Mouse (Mus musculus) frontal cortex, postnatal 14 days (tissue): ENCODE measurements around the gene Syt9.
"Not testable (repeated sequence)": the region's sequence is repeated elsewhere in the genome, so short reads cannot be mapped to it uniquely, and the experiment has no call there.

Source experiments
- DNase-seq, 2 experiments: peaks; one replicate each; pipeline ENCODE4 v3.0.0; 2022; ENCODE audit warnings: low spot score in 2 of 2

Syt9 gene

DNA sequence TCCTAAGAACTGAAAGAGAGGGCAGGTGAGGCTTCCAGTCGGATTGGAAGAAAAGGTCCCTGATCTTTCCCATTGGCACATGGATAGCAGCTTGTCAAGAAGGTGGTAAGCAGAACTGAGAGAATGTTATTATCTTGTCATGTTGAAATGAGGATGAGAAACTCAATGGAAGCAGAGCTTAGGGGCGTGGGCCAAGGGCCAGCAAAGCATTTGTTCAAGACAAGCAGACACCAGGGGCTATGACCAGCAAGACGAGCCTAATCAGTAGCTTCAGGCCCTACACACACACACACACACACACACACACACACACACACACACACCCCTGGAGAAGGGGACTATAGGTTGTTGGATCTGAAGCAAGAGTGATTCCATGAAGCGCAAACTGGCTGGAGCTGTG is 90.6 kb downstream of the Syt9 start:
- no peak for DNase-seq

DNA sequence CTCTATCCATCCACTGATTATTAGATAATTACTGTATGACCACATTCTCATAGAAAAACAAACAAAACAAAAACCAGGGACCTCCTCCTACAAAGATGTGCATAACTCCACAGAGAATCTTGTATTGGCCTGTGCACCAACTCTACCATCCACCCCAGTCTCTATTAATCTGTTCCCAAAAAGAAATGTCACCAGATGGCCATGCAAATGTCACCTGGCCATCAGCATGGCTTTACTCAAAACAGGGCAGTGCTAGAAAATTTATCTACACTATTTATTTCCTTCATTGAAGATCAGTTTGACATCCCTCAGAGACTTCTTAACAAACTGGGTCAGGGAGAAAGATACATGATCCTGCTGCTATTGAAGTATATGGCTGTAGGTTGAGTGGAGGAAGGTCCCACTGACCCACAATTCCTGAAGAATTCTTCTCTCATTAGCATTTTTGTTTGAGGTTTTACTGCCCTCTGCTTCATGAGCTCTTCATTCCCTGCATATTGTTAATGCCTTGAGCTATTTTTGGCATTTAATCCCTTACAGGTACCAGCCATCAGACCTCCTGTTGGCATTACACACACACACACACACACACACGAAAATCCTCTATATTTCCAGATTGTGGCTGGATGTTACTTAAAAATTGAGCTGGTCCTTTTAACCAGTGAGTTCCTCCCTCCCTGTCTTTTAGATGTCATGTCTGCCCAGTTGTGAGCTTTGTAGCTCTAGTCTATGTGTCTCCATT is 91.3 kb downstream of the Syt9 start:
- DNase-seq: no peak

DNA sequence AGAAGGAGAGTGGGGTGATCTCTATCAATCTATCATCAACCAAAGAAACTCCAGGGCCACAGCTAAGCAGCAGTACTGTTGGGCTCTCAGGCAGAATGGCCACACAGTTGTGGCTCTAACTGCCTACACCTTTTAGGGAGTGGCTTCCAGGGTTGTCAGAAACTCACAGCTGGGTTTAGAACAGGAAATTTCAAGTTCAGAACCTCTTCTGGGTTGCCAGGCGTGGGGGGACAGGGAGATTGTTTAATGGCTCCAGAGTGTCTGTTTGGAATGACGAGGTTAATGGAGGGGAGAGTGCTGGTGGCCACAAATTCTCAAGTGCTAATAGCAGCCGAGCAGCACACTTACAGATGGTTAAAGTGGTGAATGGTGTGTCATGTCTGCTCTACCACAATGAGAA is 92.4 kb downstream of the Syt9 start:
- DNase-seq: no peak

- DNase-seq: no peak
Observed at GRCm38 (mm10) chr7:107465081-107465480, 94.6 kb downstream of the Syt9 start.

DNA sequence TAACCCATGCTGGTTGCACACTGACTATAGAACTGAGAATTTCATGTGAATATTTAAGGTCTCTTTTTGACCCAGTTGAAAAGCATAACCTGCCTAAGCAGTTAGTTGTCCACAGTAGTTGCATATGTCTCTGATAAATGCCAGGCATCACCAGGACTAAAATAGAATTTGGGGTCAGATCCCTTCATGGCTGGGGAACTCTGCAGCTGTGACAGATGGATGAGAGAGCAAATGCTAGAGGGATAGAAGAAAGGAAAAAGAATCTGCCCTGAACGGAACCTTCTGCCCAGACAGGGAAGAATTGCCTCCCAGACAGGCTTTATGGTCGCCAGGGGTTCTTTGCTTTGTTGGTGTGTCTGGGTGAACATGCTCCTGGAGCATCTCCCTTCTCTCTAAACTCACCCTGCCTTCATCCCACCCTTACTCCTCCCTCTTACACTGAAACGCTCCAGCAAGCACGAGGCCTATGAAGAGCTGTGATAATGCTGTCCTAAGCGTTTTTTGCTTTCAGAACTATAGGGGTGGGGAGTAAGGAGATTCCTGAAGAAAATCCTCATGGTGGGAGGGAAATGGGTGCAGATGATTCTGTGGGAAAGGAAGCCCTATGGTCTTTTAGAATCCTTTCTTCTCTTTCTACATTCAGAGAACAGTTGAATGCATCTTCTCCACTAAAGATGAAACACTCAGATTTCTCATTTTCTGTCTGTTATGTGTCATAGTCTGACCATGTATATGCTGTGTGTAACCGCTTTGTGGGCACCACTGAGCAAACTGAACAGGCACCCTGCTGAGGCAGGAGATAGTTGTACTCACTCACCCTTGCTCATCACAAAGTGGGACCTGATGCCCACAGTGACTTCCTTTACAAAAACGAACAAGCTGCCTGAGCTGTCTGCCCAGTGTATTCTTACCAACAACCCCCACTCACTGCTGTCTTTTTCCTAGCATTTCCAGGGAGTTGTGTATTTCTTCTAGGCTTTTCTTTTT is 108.7 kb downstream of the Syt9 start:
- no peak for DNase-seq

DNA sequence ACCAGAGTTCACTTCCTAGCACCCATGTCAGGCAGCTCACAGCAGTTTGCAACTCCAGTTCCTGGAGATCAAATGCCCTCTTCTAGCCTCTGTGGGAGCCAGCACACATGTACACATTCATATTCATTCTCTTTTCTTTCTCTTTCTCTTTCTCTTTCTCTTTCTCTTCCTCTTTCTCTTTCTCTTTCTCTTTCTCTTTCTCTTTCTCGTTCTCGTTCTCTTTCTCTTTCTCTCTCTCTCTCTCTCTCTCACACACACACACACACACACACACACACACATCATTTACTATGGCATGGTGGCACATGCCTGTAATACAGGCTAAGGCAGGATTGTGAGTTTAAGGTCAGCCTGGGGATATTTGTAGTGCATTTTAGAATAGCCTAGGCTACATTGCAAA is 115.2 kb downstream of the Syt9 start:
- DNase-seq: not testable (repeated sequence)

GRCm38 (mm10) chr7:107495428-107495827 is 124.9 kb downstream of the Syt9 start:
- no peak for DNase-seq

GRCm38 (mm10) chr7:107496923-107497322 is 126.4 kb downstream of the Syt9 start:
- DNase-seq: no peak

- DNase-seq: no peak
Observed at GRCm38 (mm10) chr7:107500641-107501040, 130.1 kb downstream of the Syt9 start.

- DNase-seq: no peak
Observed at GRCm38 (mm10) chr7:107504761-107505712, 134.5 kb downstream of the Syt9 start.

- no peak for DNase-seq
Observed at GRCm38 (mm10) chr7:107507920-107508319, 137.4 kb downstream of the Syt9 start.

- DNase-seq: no peak
Observed at GRCm38 (mm10) chr7:107509740-107510139, 139.2 kb downstream of the Syt9 start.

DNA sequence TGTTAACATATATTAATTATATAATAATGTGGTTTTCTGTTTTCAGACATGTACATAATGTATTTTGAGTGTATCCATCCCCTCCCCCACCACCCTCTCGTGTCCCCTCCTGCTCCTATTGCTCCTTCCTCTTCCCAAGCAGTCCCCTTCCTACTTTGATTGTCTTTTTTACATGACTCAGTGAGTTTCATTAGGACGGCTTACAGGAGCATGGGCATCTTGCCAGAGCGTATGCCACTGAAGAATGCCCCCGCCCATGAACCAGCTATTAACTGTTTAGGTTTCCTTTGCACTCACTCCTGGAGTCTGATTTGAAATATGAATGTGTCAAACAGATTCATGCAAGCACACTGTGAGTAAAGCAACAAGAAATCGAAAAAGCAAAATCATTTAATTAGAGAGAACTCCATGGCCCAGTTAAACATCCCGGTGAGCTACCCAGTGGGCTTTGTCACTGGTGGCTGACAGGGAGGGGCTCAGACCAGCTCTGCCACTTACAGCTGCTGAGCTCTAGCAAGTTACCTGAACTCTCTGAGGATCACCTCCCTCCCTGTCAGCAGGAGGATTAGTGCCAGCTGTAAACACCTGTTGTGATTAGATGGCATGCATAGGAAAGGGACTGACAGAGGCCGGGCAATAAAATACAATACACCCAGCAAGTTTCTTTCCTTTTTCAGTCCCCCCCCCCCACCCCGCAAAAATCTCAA is 146.3 kb downstream of the Syt9 start:
- no peak for DNase-seq

GRCm38 (mm10) chr7:107519256-107520025 is 148.9 kb downstream of the Syt9 start:
- no peak for DNase-seq

- no peak for DNase-seq
Observed at GRCm38 (mm10) chr7:107521411-107521810, 150.9 kb downstream of the Syt9 start.

- peak; percentile 11 to 52 for DNase-seq
Observed at GRCm38 (mm10) chr7:107526299-107526698, 155.8 kb downstream of the Syt9 start.

- DNase-seq: no peak
Observed at GRCm38 (mm10) chr7:107528169-107528772, 157.7 kb downstream of the Syt9 start.

GRCm38 (mm10) chr7:107529364-107529763 is 158.8 kb downstream of the Syt9 start:
- no peak for DNase-seq

GRCm38 (mm10) chr7:107535311-107535710 is 164.8 kb downstream of the Syt9 start:
- no peak for DNase-seq

DNA sequence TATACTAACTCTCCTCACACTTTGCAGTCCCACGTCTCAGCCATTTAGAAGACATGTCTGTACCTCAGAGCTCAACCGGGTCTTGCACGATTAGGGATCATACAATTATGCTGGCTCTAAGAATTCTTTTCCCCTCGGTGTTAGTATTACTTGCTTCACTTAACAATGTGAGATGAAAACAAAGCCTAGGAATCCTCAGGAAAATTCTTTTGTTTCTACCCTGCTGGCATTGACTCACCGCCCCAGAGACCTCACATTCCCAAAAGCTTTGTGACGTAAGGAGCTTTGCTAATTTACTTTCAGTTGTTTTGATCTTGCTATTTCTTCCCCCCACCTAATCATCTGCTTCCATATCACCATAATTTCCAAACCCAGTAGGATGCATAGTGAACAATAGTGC is 166.0 kb downstream of the Syt9 start:
- DNase-seq: no peak
